ENCODE assay signal across 19 mouse cellular contexts in genomic region chr13:5875478-5875877, GRCm38 (mm10). TPM values are rescaled to one million over a fixed set of nuclear protein-coding genes. Genes with fewer than 3 reads are reported as not detected.
DNase-seq lines count a peak whose midpoint lies in the region; ATAC-seq and TF ChIP-seq lines count a peak whose summit lies in the region.
"Had no signal": no experiment of that assay in that cellular context is flagged by ENCODE, and none has a peak within 500 bp of the region (broad histone marks: within the 10 kb centered on the region; RNA-seq: fewer than 3 reads in every experiment).

No protein-coding gene starts in this region.

- H3K4me3 ChIP-seq in lung, adult 2 months (replicated peaks; ENCODE audit: extremely low read depth, low read depth, low read length), result no peak overlapping the region
- no peak overlapping the region for H3K4me3 ChIP-seq in bone marrow macrophage, adult 2 months (ENCODE audit: insufficient read depth, low read length)
- H3K4me3 ChIP-seq: embryonic facial prominence, embryonic 13.5 days; forebrain, embryonic 12.5 days; heart, embryonic 13.5 days; hindbrain, embryonic 12.5 days had no signal

- TF ChIP-seq POLR2A in lung, adult 2 months (IDR thresholded peaks at IDR 0.05; ENCODE audit: borderline replicate concordance, extremely low read depth, low read depth, low read length), result no peak
- TF ChIP-seq POLR2A in bone marrow macrophage, adult 2 months (IDR thresholded peaks at IDR 0.05; ENCODE audit: borderline replicate concordance, low read depth, low read length), result no peak

- peaks cover 9% of the 10 kb centered on the region for H3K4me1 ChIP-seq in lung, adult 2 months (ENCODE audit: control insufficient read depth, insufficient read depth, low read length)
- H3K4me1 ChIP-seq in bone marrow macrophage, adult 2 months (ENCODE audit: control insufficient read depth, insufficient read depth, low read length), result peaks cover 45% of the 10 kb centered on the region

- peak; percentile 60 to 63; a peak in 3 of 4 replicates for ATAC-seq in hematopoietic stem cell, adult 5-6 weeks (replicated peaks in 1 of 2; ENCODE audit: insufficient read depth in 1 of 2, low FRiP score in 2 of 2, low TSS enrichment in 1 of 2, low read depth in 1 of 2, poor library complexity in 2 of 2, severe bottlenecking in 2 of 2)
- peak; percentile 48; the same call in 1 of the 2 replicates for ATAC-seq in monocyte, adult 5-6 weeks (replicated peaks; ENCODE audit: insufficient number of reproducible peaks, low FRiP score, low TSS enrichment, poor library complexity, severe bottlenecking)
- ATAC-seq: forebrain, embryonic 16.5 days; hindbrain, embryonic 16.5 days had no signal

- H3K27ac ChIP-seq in bone marrow macrophage, adult 2 months (ENCODE audit: insufficient read depth, low read depth, low read length), result peak overlapping the region; percentile 82
- H3K27ac ChIP-seq: embryonic facial prominence, embryonic 13.5 days; forebrain, embryonic 12.5 days; heart, embryonic 13.5 days; hindbrain, embryonic 12.5 days had no signal

- peak; percentile 38 for DNase-seq in lung, postnatal 25 days (ENCODE audit: low spot score)
- DNase-seq in lung, adult 2 months, result no peak
- DNase-seq in heart, adult 18-20 months, result no peak
- no peak for DNase-seq in cerebellum, adult 11 months
- DNase-seq: adrenal gland, adult 2 months; adrenal gland, postnatal 25 days; cerebellum, adult 8-10 months; cerebellum, postnatal 14 days; gastrocnemius, postnatal 14 days; heart, postnatal 36 days had no signal

- no peak for TF ChIP-seq CTCF in lung, adult 2 months (IDR thresholded peaks at IDR 0.05; ENCODE audit: insufficient read depth, low read length)
- TF ChIP-seq CTCF in bone marrow macrophage, adult 2 months (IDR thresholded peaks at IDR 0.05; ENCODE audit: low read depth, low read length), result no peak

- WGBS in lung, adult 2 months, result 70% methylated on average over 3 of the region's 3 CpGs

RNA-seq across cellular contexts. Expression of gene Klf6, which starts 14.2 kb away (rescaled TPM):
- polyA plus RNA-seq in lung, adult 2 months (2012; rRNA removed), result 39.5 and 44.8 TPM in 2 replicates
- 174 TPM in 2 replicates for polyA plus RNA-seq in bone marrow macrophage, adult 2 months (2012; ENCODE audit: insufficient read depth, insufficient read length, missing spikeins)
- total RNA-seq in hematopoietic stem cell, adult 5-6 weeks (2017), result 269 and 295 TPM in 2 replicates
- total RNA-seq in monocyte, adult 5-6 weeks (2017), result 457 to 663 TPM (median 525 TPM) in 3 replicates
- 10 to 100 TPM; 64.8 to 69.7 TPM for total RNA-seq in heart, adult 18-20 months (2021)
